Mouse (Mus musculus) bone marrow, adult 2 months (tissue): ENCODE data around the gene Cyb5r4.

Experiments
- CTCF ChIP-seq: fragments of 200-500 bp; IDR thresholded peaks from 2 replicates; pipeline ENCODE4 v1.5.1; 2011; ENCODE audit warnings: low read length, control low read depth; ENCODE audit not compliant: control insufficient read depth, insufficient read depth
- POLR2A ChIP-seq: fragments of 200-500 bp; IDR thresholded peaks from 2 replicates; pipeline ENCODE4 v1.6.1; 2011; ENCODE audit warnings: low read depth, mild to moderate bottlenecking, control low read depth, low read length, borderline replicate concordance; ENCODE audit not compliant: control insufficient read depth

GRCm38 (mm10) chr9:87008919-87009318 is 12.9 kb upstream of the Cyb5r4 start:
- TF ChIP-seq CTCF (no peak), POLR2A (no peak)
